Mouse (Mus musculus) kidney, adult 8-10 months (tissue): ENCODE results near the gene Ppp1r15b.

ENCODE experiments used
- DNase-seq, 2 experiments: peaks; one replicate each; pipeline ENCODE4 v3.0.0; 2022

The Ppp1r15b gene

GRCm38 (mm10) chr1:133130638-133131560 lies at the start of gene Ppp1r15b:
Ppp1r15b (plus strand) TSS chr1:133131143.
- DNase-seq = peak; percentile 99 to 100

DNA sequence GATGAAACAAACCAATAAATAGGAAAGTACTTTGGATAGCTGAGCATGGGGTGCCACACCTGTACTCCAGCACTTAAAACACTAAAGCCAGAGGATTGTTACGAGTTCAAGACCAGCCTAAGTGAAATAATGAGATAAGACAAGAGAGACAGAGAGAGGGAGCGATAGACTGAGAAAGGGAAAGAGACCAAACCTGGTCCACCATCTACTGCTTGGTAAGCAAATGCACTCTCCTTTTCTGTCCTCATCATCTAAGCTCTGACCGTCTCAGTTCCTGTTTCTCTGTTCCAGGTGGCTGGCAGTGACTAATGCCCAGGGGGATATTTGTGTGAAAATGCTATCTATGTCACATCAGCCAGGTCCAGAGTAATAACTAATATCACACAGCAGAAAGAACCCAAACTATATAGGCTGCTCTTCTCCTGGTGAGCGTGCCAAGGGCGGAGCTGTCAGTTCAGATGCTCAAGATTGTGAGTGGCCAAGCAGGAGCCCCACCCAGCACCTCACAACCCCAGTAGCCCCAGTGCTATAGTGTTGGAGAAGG lies 47.9 kb upstream of the Ppp1r15b start:
- DNase-seq = no peak

GRCm38 (mm10) chr1:133083942-133084625 lies 46.9 kb upstream of the Ppp1r15b start:
- no peak for DNase-seq

- no peak for DNase-seq
Observed at GRCm38 (mm10) chr1:133084708-133085416, 46.1 kb upstream of the Ppp1r15b start.

GRCm38 (mm10) chr1:133085417-133085742 lies 45.6 kb upstream of the Ppp1r15b start:
- DNase-seq = peak; percentile 45 to 48

- DNase-seq = no peak
Observed at GRCm38 (mm10) chr1:133086804-133087203, 44.1 kb upstream of the Ppp1r15b start.

DNA sequence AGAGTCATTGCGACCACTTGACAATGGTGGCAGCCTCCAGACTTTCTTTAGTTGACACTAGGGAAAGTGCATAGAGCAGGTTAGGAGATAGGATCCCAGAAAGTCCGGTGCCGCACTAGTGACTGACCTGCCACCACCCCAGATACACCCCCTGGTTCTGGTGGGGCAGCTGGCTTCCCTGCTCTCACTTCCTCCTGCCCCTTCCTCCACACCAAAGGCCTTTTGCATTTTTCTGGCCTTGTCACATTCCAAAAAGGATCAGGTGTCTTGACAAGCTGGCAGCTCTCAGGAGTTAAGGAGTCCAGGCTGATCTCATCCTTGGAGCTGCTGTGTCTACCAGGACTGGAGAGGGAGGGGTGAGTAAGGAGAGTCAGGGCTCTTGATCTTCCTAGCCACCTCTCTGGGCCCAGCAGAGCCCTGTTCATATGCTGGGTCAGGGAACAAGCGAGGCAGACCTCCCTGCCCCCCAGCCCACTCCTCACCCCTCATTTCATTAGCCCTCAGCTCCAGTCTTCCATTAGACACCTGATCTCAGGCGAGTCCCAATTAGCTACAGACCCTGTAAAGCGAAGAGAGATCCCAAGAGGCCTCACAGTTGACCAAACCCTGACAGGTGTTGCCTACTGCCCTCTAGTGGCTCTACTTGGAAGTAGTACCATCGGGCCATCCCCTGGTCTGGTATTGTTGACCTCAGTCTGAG lies 43.6 kb upstream of the Ppp1r15b start:
- peak; percentile 33 to 66 for DNase-seq

- DNase-seq = no peak
Observed at GRCm38 (mm10) chr1:133088196-133088595, 42.7 kb upstream of the Ppp1r15b start.

DNA sequence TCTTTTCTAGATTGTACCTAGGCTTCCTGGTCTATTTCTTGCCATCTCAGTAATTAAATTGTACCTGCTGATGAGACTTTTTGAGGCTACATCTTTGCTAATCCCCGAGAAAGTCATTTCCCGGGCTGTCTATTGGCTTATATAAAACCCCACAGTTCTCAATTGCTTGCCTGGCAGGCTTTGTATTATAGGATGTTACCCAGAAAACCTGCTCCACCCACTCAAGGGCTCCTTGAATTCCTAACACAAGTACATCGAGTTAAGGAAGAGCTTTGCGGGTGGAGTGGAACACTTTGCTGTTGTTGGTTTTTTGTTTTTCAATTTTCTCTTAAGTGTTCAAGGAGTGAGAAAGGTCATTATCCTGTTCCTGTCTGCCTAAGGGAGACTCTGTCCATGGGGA lies 41.5 kb upstream of the Ppp1r15b start:
- DNase-seq = no peak

- peak; percentile 72 to 91 for DNase-seq
Observed at GRCm38 (mm10) chr1:133090641-133091040, 40.3 kb upstream of the Ppp1r15b start.

- peak in 1 of 2 experiments; percentile 19 for DNase-seq
Observed at GRCm38 (mm10) chr1:133091483-133091882, 39.5 kb upstream of the Ppp1r15b start.

- no peak for DNase-seq
Observed at GRCm38 (mm10) chr1:133093719-133094118, 37.2 kb upstream of the Ppp1r15b start.

GRCm38 (mm10) chr1:133100980-133101798 lies 29.8 kb upstream of the Ppp1r15b start:
- peak; percentile 50 to 78 for DNase-seq

- no peak for DNase-seq
Observed at GRCm38 (mm10) chr1:133102108-133102507, 28.8 kb upstream of the Ppp1r15b start.

GRCm38 (mm10) chr1:133103315-133103714 lies 27.6 kb upstream of the Ppp1r15b start:
- no peak for DNase-seq

- no peak for DNase-seq
Observed at GRCm38 (mm10) chr1:133103871-133104270, 27.1 kb upstream of the Ppp1r15b start.

GRCm38 (mm10) chr1:133116108-133116507 lies 14.8 kb upstream of the Ppp1r15b start:
- no peak for DNase-seq

- DNase-seq = no peak
Observed at GRCm38 (mm10) chr1:133118127-133118526, 12.8 kb upstream of the Ppp1r15b start.

GRCm38 (mm10) chr1:133118844-133119243 lies 12.1 kb upstream of the Ppp1r15b start:
- no peak for DNase-seq

DNA sequence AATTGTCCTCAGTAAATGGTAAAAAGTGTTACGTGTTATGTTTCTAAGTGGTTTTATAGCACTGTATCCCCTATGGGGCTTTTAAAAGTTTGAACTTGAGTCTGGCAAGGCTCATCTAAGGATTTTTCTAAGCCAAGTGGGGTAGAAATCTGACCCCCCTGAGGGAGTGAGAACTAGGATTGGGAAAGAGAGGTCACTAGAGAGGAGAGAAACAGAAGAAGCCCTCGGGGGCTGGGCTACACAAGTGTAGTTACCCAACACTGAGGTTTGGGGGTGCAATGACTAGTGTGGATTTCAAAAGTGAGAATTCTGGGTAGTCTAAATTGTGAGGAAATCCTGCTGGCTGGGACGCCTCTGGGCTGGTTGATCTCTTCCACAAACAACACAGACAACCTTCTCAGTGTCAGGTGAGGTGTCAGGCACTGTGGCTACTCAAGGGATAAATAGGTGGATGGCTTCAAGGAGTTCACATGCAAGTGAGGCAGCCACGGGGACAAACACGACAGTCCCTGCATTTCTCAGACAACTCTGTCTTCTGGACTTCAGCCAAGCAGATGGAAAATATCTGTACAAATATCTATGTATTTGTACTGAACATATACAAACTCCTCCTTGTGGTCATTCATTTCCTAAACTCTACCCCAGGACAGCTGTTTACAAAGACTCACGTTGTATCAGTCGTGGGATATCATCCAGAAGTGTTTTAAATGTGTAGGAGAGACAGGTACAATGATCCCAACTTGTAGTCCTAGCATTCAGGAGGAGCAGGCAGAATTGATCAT lies 10.8 kb upstream of the Ppp1r15b start:
- DNase-seq = no peak

DNA sequence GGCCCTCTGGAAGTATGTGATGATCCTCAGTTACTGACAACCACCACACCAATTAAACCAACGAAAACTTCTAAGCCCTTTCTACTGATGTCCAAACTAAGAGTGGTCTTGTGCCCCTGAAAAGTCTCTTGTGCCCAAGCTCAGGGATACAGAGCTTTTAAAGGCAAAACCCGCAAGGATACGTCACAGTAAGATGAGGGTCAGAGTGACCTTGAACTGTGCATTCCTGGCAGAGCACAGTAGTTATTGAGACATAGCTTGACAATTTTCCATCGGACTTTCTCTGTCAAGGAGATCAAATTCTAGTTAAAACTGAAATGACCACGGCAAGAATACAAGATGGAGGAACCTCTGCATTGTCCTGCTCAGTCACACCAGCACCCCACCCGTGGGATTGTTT lies 9.7 kb upstream of the Ppp1r15b start:
- no peak for DNase-seq
